Mouse (Mus musculus): ENCODE results near the gene Kcnc2.

- TF ChIP-seq CTCF (IDR thresholded peaks at IDR 0.05; ENCODE audit: extremely low read depth, insufficient read depth, low read length) (no peak), POLR2A (IDR thresholded peaks at IDR 0.05; ENCODE audit: extremely low read depth, insufficient read depth, low read length) (no peak)
Observed at GRCm38 (mm10) chr10:112315136-112315535, 44.2 kb downstream of the Kcnc2 start.
